Mouse (Mus musculus) midbrain, embryonic 16.5 days (tissue): ENCODE measurements around the gene Psmf1. TPM values are rescaled to one million over a fixed set of nuclear protein-coding genes. Genes with fewer than 3 reads are reported as not detected.

Experiments
- ATAC-seq: fragments of 200-750 bp; cut with Nextera tagmentation; 2 replicates; pipeline ENCODE4 v1.8.0; 2017; ENCODE audit warnings: moderate TSS enrichment
- H3K27ac ChIP-seq: fragments of 300-500 bp; sonication (generic); 2 replicates; pipeline ENCODE4 v1.5.1; 2014; ENCODE audit warnings: mild to moderate bottlenecking, low read length, mixed read lengths
- H3K27me3 ChIP-seq: fragments of 300-500 bp; sonication (generic); 2 replicates; pipeline ENCODE4 v1.6.1; 2014; ENCODE audit warnings: low read depth, low read length, mixed read lengths; ENCODE audit not compliant: control insufficient read depth, insufficient read depth
- H3K36me3 ChIP-seq: fragments of 300-500 bp; sonication (generic); 2 replicates; pipeline ENCODE4 v1.6.1; 2014; ENCODE audit warnings: mild to moderate bottlenecking, low read length, moderate library complexity, mixed read lengths; ENCODE audit not compliant: control insufficient read depth, insufficient read depth
- H3K4me1 ChIP-seq: fragments of 300-500 bp; sonication (generic); 2 replicates; pipeline ENCODE4 v1.6.1; 2014; ENCODE audit warnings: mild to moderate bottlenecking, low read length, mixed read lengths; ENCODE audit not compliant: control insufficient read depth, insufficient read depth
- H3K4me2 ChIP-seq: fragments of 300-500 bp; sonication (generic); 2 replicates; pipeline ENCODE4 v1.6.1; 2014; ENCODE audit warnings: mild to moderate bottlenecking, low read length, mixed read lengths
- H3K4me3 ChIP-seq: fragments of 300-500 bp; sonication (generic); 2 replicates; pipeline ENCODE4 v1.5.1; 2014; ENCODE audit warnings: low read depth, mild to moderate bottlenecking, low read length, moderate library complexity, mixed read lengths
- H3K9ac ChIP-seq: fragments of 300-500 bp; sonication (generic); 2 replicates; pipeline ENCODE4 v1.6.1; 2014; ENCODE audit warnings: low read depth, low read length, mixed read lengths
- H3K9me3 ChIP-seq: fragments of 300-500 bp; sonication (generic); replicated peaks from 2 replicates; pipeline ENCODE4 v1.6.1; 2014; ENCODE audit warnings: mild to moderate bottlenecking, low read length, mixed read lengths; ENCODE audit not compliant: control insufficient read depth, poor library complexity, severe bottlenecking
- WGBS: fragments of 180-500 bp; shearing (Covaris S2); extraction: QIAGEN DNeasy Blood & Tissue Kit; methylation state at CpG from one replicate; pipeline ENCODE4 v1.1.7; 2014; 5-methylcytosine and 5-hydroxymethylcytosine counted together
- polyA plus RNA-seq: library from polyadenylated mRNA; unstranded; fragments of >200 nt; fragmentation: Nextera tagmentation; extraction: Ambion mirVana; gene quantifications from 2 replicates; pipeline ENCODE4 v1.2.1, GENCODE M21; 2015

Gene Psmf1
- polyA plus RNA-seq, 1 experiment from 2014 or later, result 66.5 TPM

DNA sequence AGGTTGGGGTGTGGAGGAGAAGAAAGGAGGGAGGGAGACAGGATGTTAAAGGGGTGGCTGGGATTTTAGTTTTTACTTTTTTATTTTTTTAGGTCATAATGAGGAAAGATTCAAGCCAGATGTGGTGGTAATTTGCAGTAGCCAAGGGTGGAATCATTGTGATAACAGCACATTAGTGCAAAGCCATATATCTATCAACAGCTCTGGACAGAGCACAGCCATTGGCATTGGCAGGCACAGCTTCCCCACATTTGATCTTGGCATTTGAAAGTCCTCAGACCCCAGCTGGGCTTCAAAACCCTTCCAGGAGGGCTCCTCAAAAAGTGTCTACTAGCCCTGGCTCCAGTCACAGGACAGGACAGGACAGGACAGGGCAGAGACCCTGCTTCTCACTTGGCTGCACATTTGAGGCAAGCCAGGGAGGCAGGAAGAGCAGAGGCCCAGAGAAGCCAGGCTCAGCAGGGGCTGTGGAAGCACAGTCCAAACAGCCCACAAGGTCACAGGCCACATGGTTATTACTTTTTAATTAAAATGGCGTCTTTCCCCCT, 14.9 kb upstream of the Psmf1 start:
- no peak overlapping the region for H3K4me3 ChIP-seq
- no peaks in the 10 kb centered on the region for H3K4me1 ChIP-seq
- H3K27me3 ChIP-seq, result no peaks in the 10 kb centered on the region
- no peak overlapping the region for H3K9ac ChIP-seq
- no peaks in the 10 kb centered on the region for H3K9me3 ChIP-seq
- no peak overlapping the region for H3K4me2 ChIP-seq
- H3K27ac ChIP-seq, result no peak overlapping the region
- no peak for ATAC-seq
- H3K36me3 ChIP-seq, result no peaks in the 10 kb centered on the region
- WGBS, result 52% methylated on average over 1 of the region's 1 CpGs

DNA sequence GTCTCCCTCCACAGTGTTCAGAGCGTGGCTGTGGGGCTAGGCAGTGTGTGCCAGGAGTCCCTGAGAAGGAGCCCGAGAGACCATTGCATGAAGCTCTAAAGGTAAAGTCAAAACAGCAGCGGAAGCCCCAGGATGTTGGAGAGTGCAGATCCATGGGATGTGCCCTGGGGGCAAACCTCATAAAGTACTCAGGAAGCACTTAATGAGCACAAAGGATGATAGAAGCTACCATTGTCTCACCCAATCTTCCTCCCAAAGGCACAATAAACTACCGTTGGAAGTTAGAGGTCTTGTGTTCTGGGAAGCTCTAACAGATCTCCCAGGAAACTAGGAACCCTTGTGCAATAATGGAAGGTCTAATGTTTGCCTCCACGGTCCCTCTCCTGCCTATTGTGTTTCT, 13.5 kb upstream of the Psmf1 start:
- Histone ChIP-seq H3K36me3 (no peaks in the 10 kb centered on the region), H3K4me1 (no peaks in the 10 kb centered on the region), H3K27me3 (no peaks in the 10 kb centered on the region), H3K4me3 (no peak overlapping the region), H3K9me3 (no peaks in the 10 kb centered on the region), H3K4me2 (no peak overlapping the region), H3K27ac (no peak overlapping the region), H3K9ac (no peak overlapping the region)
- no peak for ATAC-seq
- WGBS, result 71% methylated on average over 5 of the region's 5 CpGs

DNA sequence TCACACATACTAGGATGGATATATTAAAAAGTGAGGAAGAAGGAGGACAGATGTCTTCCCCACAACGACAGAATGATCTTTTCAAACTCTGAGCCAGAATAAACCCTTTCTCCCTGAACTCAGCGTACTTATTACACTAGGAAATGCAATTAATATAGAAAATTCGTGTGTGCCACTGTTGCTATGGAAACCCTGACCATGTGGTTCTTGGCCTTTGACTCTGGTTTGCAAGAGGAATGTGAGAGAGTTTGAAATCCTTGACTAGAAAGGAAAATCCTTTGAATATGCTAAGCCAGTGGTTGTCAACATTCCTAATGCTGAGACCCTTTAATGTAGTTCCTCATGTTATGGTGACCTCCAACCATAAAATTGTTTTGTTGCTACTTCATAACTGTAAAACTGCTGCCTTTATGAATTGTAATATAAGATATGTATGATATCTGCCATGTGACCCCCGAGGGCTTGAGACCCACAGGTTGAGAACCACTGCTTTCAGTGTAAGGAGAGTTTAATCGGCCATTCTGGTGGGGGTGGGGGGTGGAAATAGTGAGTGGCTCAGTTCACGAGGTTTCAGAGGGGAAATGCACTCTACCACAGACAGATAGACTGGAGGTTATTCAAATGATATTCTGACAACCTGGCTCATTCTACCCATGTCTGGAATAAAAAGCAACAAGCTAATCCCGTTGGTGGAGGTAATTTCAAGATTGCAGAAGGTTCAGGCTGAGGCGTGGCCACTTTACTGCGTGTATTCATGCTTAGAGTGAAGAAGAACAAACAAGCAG, 12.5 kb upstream of the Psmf1 start:
- ATAC-seq, result no peak
- Histone ChIP-seq H3K4me2 (no peak overlapping the region), H3K9ac (no peak overlapping the region), H3K27me3 (no peaks in the 10 kb centered on the region), H3K9me3 (no peaks in the 10 kb centered on the region), H3K27ac (no peak overlapping the region), H3K4me1 (no peaks in the 10 kb centered on the region), H3K36me3 (no peaks in the 10 kb centered on the region), H3K4me3 (no peak overlapping the region)
- WGBS, result 55% methylated on average over 9 of the region's 9 CpGs

DNA sequence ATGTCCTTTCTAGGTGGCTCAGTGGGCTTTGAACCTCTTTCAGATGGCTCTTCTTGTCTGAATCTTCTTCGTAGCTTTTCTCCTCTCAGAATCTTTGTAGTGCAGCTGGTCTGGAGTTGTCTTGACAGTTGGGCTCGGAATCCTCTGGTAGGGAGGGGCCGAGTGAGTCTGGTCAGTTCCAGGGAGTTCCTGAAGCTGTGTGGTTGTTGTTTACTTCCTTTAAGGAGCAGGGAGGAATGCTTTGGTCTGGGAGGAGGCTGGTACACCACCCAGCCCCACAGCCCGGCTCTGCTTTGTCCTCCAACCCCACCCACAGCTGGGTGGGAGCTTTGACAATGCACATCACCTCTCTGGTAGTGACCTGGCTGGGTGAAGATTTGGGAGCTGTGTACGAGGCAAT, 7.3 kb upstream of the Psmf1 start:
- H3K4me3 ChIP-seq, result no peak overlapping the region
- no peak for ATAC-seq
- H3K9me3 ChIP-seq, result no peaks in the 10 kb centered on the region
- H3K36me3 ChIP-seq, result no peaks in the 10 kb centered on the region
- no peak overlapping the region for H3K4me2 ChIP-seq
- no peaks in the 10 kb centered on the region for H3K4me1 ChIP-seq
- no peaks in the 10 kb centered on the region for H3K27me3 ChIP-seq
- no peak overlapping the region for H3K9ac ChIP-seq
- H3K27ac ChIP-seq, result no peak overlapping the region
- 76% methylated on average over 5 of the region's 5 CpGs for WGBS

DNA sequence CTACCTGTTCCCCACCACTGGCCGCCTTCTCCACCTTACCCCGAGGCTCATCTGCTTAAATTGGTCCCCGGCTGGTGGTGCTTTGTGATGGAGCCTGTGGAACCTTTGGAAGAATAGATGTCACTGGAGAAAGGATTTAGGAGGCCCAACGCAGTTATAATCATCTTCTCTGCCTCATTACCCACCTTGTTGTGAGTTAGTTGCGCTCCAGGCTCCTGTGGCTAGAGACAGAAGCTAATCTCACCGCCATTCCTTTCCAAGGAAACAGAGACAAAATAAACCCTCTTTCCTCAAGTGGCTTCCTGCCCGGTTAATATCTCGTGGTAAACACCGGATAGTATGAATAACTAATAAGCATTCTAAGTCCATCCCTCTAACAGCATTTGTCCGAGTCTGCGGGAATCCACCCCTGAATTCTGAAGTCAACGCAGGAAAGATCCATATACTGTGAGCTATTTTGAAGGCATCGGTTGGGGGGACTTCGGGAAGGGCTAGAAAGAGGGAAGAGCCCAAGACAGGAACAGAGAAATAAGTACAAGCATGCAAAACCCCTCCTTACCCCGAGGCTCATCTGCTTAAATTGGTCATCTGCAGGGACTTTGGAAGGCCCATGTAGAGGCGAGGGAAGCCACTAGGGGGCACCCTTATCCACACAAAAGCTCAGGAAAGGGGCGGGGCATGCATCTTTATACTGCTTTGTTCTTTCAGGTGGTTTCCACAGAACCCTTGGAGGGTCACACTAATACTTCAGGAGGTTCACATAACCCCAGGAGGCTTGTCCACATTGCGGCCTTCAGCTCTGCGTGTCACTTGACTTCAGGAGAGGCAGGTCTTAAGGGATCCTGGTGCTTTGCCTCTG, 4.1 kb upstream of the Psmf1 start:
- ATAC-seq, result peak; percentile 88
- Histone ChIP-seq H3K27ac (peak overlapping the region; percentile 39), H3K4me3 (peak overlapping the region; percentile 7)

DNA sequence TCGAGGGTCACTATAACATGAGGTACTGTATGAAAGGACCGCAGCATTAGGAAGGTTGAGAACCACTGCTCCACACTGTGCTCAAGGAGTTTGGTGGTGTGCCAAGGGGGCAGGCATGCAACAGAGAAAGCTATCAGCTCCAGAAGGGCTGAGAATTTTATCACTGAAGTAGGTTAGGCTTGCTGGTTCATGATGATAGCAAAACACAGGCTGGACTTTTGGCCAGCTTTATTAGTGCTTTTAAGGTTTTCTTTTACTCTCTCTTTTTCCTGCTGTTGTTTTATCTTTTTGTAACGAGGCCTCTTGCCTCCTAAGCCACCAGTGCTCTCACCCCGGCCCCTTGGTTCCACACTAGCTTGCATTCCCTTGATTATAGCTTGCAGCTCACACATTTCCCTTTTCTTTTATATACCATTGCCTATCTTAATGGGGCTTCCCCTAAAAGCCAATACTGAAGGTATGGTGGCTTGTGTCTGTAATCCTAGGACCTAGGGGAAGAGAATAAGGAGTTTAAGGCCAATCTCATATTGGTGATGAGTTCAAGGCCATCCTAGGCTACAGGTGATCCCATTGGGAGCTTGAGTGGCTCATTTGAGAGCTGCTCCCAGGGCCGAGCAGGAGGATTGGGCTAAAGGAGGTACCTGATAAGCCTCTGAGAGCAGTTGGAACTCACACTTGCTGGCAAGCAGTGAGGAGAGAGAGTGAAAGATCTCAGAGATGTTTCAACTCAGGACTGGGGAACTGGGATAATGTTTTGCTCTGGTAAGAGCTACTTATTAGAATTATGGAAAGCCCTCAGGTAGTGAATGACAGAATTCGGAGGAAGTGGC, 921 bp downstream of the Psmf1 start:
- H3K4me2 ChIP-seq, result no peak overlapping the region
- 68% methylated on average over 6 of the region's 6 CpGs for WGBS
- H3K4me1 ChIP-seq, result peaks cover 19% of the 10 kb centered on the region
- no peak overlapping the region for H3K9ac ChIP-seq
- no peak overlapping the region for H3K4me3 ChIP-seq
- no peak for ATAC-seq
- H3K27ac ChIP-seq, result no peak overlapping the region
- 0 out of 2 replicates have a peak, but pooled peaks cover 3% of the 10 kb centered on the region for H3K27me3 ChIP-seq
- no peaks in the 10 kb centered on the region for H3K36me3 ChIP-seq
- no peaks in the 10 kb centered on the region for H3K9me3 ChIP-seq

More for the DNA sequence above, 4.1 kb upstream of the Psmf1 start:
- H3K27me3 ChIP-seq, result 0 out of 2 replicates have a peak, but pooled peaks cover 3% of the 10 kb centered on the region
- peak overlapping the region; percentile 23; the same call in 1 of the 2 replicates for H3K4me2 ChIP-seq
- H3K9ac ChIP-seq, result peak overlapping the region; percentile 31
- no peaks in the 10 kb centered on the region for H3K9me3 ChIP-seq
- H3K4me1 ChIP-seq, result no peaks in the 10 kb centered on the region
- H3K36me3 ChIP-seq, result no peaks in the 10 kb centered on the region
- WGBS, result 25% methylated on average over 19 of the region's 19 CpGs

DNA sequence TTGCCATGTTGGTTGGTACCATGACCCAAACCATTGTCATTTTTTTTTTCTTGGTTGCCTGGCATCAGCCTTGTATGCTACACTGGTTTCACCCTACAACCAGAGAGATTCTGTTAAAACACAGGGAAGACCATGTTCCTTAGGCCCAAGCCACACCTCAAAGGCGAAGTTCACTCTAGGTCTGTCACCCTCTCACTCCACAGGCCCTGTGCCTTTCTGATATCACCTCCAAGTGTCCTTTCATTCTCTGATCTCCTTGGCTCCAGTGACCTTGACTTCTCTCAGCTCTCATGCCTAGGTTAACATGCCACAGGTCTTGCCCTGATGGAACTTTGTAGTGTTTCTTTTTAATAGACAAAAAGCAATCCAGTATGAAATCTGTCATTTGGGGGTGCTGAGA, 1.9 kb downstream of the Psmf1 start:
- no peak overlapping the region for H3K4me3 ChIP-seq
- WGBS, result 96% methylated on average over 1 of the region's 1 CpGs
- H3K27me3 ChIP-seq, result 0 out of 2 replicates have a peak, but pooled peaks cover 3% of the 10 kb centered on the region
- H3K27ac ChIP-seq, result no peak overlapping the region
- peaks cover 19% of the 10 kb centered on the region for H3K4me1 ChIP-seq
- no peaks in the 10 kb centered on the region for H3K9me3 ChIP-seq
- ATAC-seq, result no peak
- H3K4me2 ChIP-seq, result no peak overlapping the region
- H3K36me3 ChIP-seq, result no peaks in the 10 kb centered on the region
- no peak overlapping the region for H3K9ac ChIP-seq

DNA sequence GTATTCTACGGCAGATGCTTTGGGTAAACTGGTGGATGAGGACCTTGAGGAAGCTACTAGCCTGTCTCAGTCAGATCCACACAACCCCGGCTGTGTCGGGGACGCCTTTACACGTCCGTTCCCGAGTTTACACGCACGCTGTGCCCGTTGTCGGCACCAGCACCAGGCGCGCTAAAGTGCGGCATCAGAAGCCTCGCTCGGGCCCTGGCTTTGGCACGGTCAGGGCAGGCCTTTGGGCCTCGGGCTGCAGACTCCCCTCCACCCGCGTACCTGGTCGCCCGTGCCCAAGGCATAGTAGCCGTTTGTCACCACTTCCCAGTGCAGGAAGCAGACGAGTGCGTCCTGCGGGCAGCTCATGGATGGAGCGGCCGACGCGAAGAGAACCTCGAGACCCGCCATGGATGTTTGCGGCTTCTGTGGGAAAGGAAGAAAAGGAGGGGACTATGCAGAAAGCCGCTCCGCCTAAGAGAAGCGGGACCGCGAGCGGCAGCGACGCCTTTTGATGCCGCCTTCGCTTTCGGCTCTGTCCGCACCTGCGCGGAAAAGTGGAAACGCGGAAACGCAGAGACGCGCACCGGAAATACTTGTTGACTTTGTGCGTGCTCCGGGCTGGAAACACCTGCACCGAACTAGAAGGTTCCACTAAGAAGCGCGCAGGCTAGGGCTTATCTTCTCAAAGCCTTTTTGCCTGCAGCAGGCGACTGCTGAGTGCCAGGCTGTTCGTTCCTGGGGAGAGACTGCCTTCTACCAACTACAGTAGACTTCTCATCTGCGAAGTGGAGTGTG, 3.1 kb downstream of the Psmf1 start:
- Histone ChIP-seq H3K27me3 (0 out of 2 replicates have a peak, but pooled peaks cover 3% of the 10 kb centered on the region), H3K27ac (peak overlapping the region; percentile 77), H3K9me3 (no peaks in the 10 kb centered on the region), H3K36me3 (no peaks in the 10 kb centered on the region), H3K4me1 (peaks cover 19% of the 10 kb centered on the region), H3K4me3 (peak overlapping the region; percentile 90), H3K4me2 (peak overlapping the region; percentile 94), H3K9ac (peak overlapping the region; percentile 88)
- peak; percentile 93 for ATAC-seq
- WGBS, result under 1% methylated on average over 61 of the region's 61 CpGs
